Mouse (Mus musculus) liver, postnatal 0 days (tissue): Measurements from ENCODE around the gene Actr6.

Experiments
- CTCF ChIP-seq: sonication (generic); IDR thresholded peaks from 2 replicates; pipeline ENCODE4 v1.5.1; 2016; ENCODE audit warnings: antibody characterized with exemption, low read depth
- EP300 ChIP-seq: IDR thresholded peaks from 2 replicates; pipeline ENCODE4 v1.6.1; 2016; ENCODE audit warnings: antibody characterized with exemption, low read depth, mild to moderate bottlenecking

- TF ChIP-seq CTCF (no peak), EP300 (no peak)
Observed at GRCm38 (mm10) chr10:89685391-89686138, 46.5 kb downstream of the Actr6 start.
